Mouse (Mus musculus) adipocyte (in vitro differentiated cells): ENCODE measurements around the gene Btg4.
"Not testable (repeated sequence)": the region's sequence is repeated elsewhere in the genome, so short reads cannot be mapped to it uniquely, and the experiment has no call there.

Source experiments
- DNase-seq: peaks from one replicate; pipeline ENCODE4 v3.0.0-alpha.2; 2016; ENCODE audit warnings: low spot score

Gene Btg4

GRCm38 (mm10) chr9:51093697-51094096, 33.0 kb downstream of the Btg4 start:
- DNase-seq: no peak

GRCm38 (mm10) chr9:51096306-51096705, 35.6 kb downstream of the Btg4 start:
- peak; percentile 39 for DNase-seq

GRCm38 (mm10) chr9:51101756-51102425, 41.2 kb downstream of the Btg4 start, which contains the start of gene 4833427G06Rik:
4833427G06Rik (minus strand) TSS chr9:51102078.
- DNase-seq: no peak

- peak; percentile 39 for DNase-seq
These were observed 42.5 kb downstream of the Btg4 start for GRCm38 (mm10) chr9:51102963-51103807.

- DNase-seq: peak; percentile 37
These were observed 43.3 kb downstream of the Btg4 start for GRCm38 (mm10) chr9:51103808-51104514.

- DNase-seq: no peak
These were observed 45.0 kb downstream of the Btg4 start for GRCm38 (mm10) chr9:51105751-51106150.

- no peak for DNase-seq
These were observed 54.1 kb downstream of the Btg4 start for GRCm38 (mm10) chr9:51114767-51115166.

- DNase-seq: peak; percentile 50
These were observed 76.3 kb downstream of the Btg4 start for GRCm38 (mm10) chr9:51136985-51137384.

- DNase-seq: no peak
These were observed 76.7 kb downstream of the Btg4 start for GRCm38 (mm10) chr9:51137432-51137831.

GRCm38 (mm10) chr9:51137836-51138235, 77.1 kb downstream of the Btg4 start:
- DNase-seq: no peak

GRCm38 (mm10) chr9:51138301-51138700, 77.6 kb downstream of the Btg4 start:
- no peak for DNase-seq

GRCm38 (mm10) chr9:51139401-51139800, 78.7 kb downstream of the Btg4 start:
- DNase-seq: not testable (repeated sequence)

GRCm38 (mm10) chr9:51140711-51141110, 80.0 kb downstream of the Btg4 start:
- DNase-seq: no peak

- no peak for DNase-seq
These were observed 82.7 kb downstream of the Btg4 start for GRCm38 (mm10) chr9:51143437-51143836.

GRCm38 (mm10) chr9:51144218-51144617, 83.5 kb downstream of the Btg4 start:
- DNase-seq: no peak

GRCm38 (mm10) chr9:51146496-51146895, 85.8 kb downstream of the Btg4 start:
- DNase-seq: peak; percentile 14

- no peak for DNase-seq
These were observed 86.6 kb downstream of the Btg4 start for GRCm38 (mm10) chr9:51147294-51147693.

GRCm38 (mm10) chr9:51152079-51152752, 91.5 kb downstream of the Btg4 start:
- DNase-seq: peak; percentile 84

GRCm38 (mm10) chr9:51161771-51162388, 101.2 kb downstream of the Btg4 start:
- peak; percentile 88 for DNase-seq

GRCm38 (mm10) chr9:51163989-51164388, 103.3 kb downstream of the Btg4 start:
- no peak for DNase-seq
